ENCODE assay signal across 8 mouse cellular contexts in the genomic region with DNA sequence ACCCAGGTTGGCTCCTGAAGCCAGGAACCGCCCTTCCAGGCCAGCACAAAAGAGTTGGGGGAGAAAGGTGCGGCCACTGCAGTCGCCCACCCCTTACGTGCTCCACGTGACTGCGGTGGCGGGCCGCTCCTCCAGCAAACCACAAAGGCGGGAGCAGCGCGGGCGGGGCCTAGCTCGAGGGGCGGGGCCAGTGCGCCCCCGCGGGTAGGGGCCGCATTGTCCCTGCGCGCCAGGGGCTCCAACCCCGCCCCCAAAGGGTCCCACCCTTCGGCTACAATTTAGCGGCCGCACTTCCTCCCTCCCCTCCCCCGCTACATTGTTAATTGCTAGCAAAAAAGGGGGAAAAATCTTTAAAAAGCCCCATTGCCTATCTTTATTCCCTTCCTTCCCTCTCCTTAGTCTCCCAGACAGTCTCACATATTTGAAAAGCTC. TPM values are rescaled to one million over a fixed set of nuclear protein-coding genes. Genes with fewer than 3 reads are reported as not detected.
DNase-seq lines count a peak whose midpoint lies in the region; ATAC-seq and TF ChIP-seq lines count a peak whose summit lies in the region.

No protein-coding gene starts in this region.

- 0% methylated on average over 25 of the region's 25 CpGs for WGBS in heart, embryonic 14.5 days
- WGBS in liver, postnatal 0 days (ENCODE audit: insufficient replicate concordance) = 2% methylated on average over 23 of the region's 25 CpGs
- 0% methylated on average over 21 of the region's 25 CpGs for WGBS in neural tube, embryonic 14.5 days
- 2% methylated on average over 25 of the region's 25 CpGs for WGBS in thymus, adult 2 months

- H3K9ac ChIP-seq in heart, embryonic 14.5 days (ENCODE audit: low read length) = peak overlapping the region; percentile 98
- H3K9ac ChIP-seq in liver, postnatal 0 days (replicated peaks) = peak overlapping the region; percentile 89
- H3K9ac ChIP-seq in neural tube, embryonic 14.5 days (replicated peaks; ENCODE audit: low read depth, low read length) = peak overlapping the region; percentile 98

- peaks cover 74% of the 10 kb centered on the region for H3K4me1 ChIP-seq in erythroblast, embryonic 14.5 days (ENCODE audit: control insufficient read depth)
- H3K4me1 ChIP-seq in heart, embryonic 14.5 days (ENCODE audit: control insufficient read depth in 2 of 2, insufficient read depth in 2 of 2, low read length in 2 of 2) = peaks cover 16 to 37% of the 10 kb centered on the region in 2 experiments
- H3K4me1 ChIP-seq in liver, postnatal 0 days (ENCODE audit: insufficient read depth) = peaks cover 54% of the 10 kb centered on the region
- H3K4me1 ChIP-seq in neural tube, embryonic 14.5 days (ENCODE audit: control insufficient read depth, insufficient read depth, low read length) = peaks cover 34% of the 10 kb centered on the region
- H3K4me1 ChIP-seq in thymus, adult 2 months (replicated peaks; ENCODE audit: control insufficient read depth, insufficient read depth, low read length) = peaks cover 25% of the 10 kb centered on the region

- H3K4me3 ChIP-seq in erythroblast, embryonic 14.5 days (replicated peaks) = peak overlapping the region; percentile 78
- peak overlapping the region; percentile 80 to 81 for H3K4me3 ChIP-seq in heart, embryonic 14.5 days (ENCODE audit: control insufficient read depth in 1 of 2, insufficient read depth in 1 of 2, low read depth in 1 of 2, low read length in 2 of 2)
- peak overlapping the region; percentile 82 for H3K4me3 ChIP-seq in liver, postnatal 0 days (ENCODE audit: low read depth, low read length)
- peak overlapping the region; percentile 93 for H3K4me3 ChIP-seq in neural tube, embryonic 14.5 days (ENCODE audit: low read depth, low read length)
- peak overlapping the region; percentile 87 for H3K4me3 ChIP-seq in thymus, adult 2 months (ENCODE audit: control insufficient read depth, insufficient read depth, low read length)

- no peak for TF ChIP-seq POLR2A in thymus, adult 2 months (IDR thresholded peaks at IDR 0.05; ENCODE audit: control insufficient read depth, extremely low read depth, insufficient read depth, low read length, poor library complexity)

- peak; percentile 60 for ATAC-seq in heart, embryonic 14.5 days (ENCODE audit: insufficient number of reproducible peaks, insufficient read depth, low FRiP score, low read depth)
- ATAC-seq in liver, postnatal 0 days = no peak
- peak; percentile 18 for ATAC-seq in neural tube, embryonic 14.5 days (ENCODE audit: low read depth)

- peaks cover 55% of the 10 kb centered on the region for H3K36me3 ChIP-seq in erythroblast, embryonic 14.5 days (ENCODE audit: control insufficient read depth)
- peaks cover 49% of the 10 kb centered on the region for H3K36me3 ChIP-seq in heart, embryonic 14.5 days (ENCODE audit: control insufficient read depth, insufficient read depth, low read length)
- H3K36me3 ChIP-seq in liver, postnatal 0 days (replicated peaks; ENCODE audit: insufficient read depth, low read length) = peaks cover 36% of the 10 kb centered on the region
- peaks cover 36% of the 10 kb centered on the region for H3K36me3 ChIP-seq in neural tube, embryonic 14.5 days (ENCODE audit: control insufficient read depth, insufficient read depth, low read length)
- H3K36me3 ChIP-seq in thymus, adult 2 months (ENCODE audit: control insufficient read depth, insufficient read depth, low read length) = peaks cover 39% of the 10 kb centered on the region

- H3K9me3 ChIP-seq in erythroblast, embryonic 14.5 days (ENCODE audit: control insufficient read depth, low read length) = no peaks in the 10 kb centered on the region; the same call in 1 of the 2 replicates
- H3K9me3 ChIP-seq in heart, embryonic 14.5 days (ENCODE audit: control insufficient read depth, low read length) = no peaks in the 10 kb centered on the region
- H3K9me3 ChIP-seq in liver, postnatal 0 days (ENCODE audit: low read length) = no peaks in the 10 kb centered on the region
- no peaks in the 10 kb centered on the region for H3K9me3 ChIP-seq in neural tube, embryonic 14.5 days (ENCODE audit: control insufficient read depth, low read length)

- peak overlapping the region; percentile 97 for H3K27ac ChIP-seq in heart, embryonic 14.5 days (replicated peaks in 1 of 2; ENCODE audit: control insufficient read depth in 1 of 2, insufficient read depth in 1 of 2, low read depth in 2 of 2, low read length in 2 of 2)
- peak overlapping the region; percentile 91 for H3K27ac ChIP-seq in liver, postnatal 0 days (ENCODE audit: low read depth)
- H3K27ac ChIP-seq in neural tube, embryonic 14.5 days (ENCODE audit: low read depth, low read length) = peak overlapping the region; percentile 97
- H3K27ac ChIP-seq in thymus, adult 2 months (ENCODE audit: control insufficient read depth, insufficient read depth, low read length) = peak overlapping the region; percentile 90

- no peak for TF ChIP-seq CTCF in liver, postnatal 0 days (IDR thresholded peaks at IDR 0.05; ENCODE audit: low read depth)
- no peak for TF ChIP-seq CTCF in thymus, adult 2 months (IDR thresholded peaks at IDR 0.05; ENCODE audit: borderline replicate concordance, control insufficient read depth, extremely low read depth, insufficient read depth, low read length, poor library complexity)

- no peak; the same call in 1 of the 2 replicates for TF ChIP-seq EP300 in liver, postnatal 0 days (IDR thresholded peaks at IDR 0.05; ENCODE audit: low read depth)

- H3K4me2 ChIP-seq in heart, embryonic 14.5 days (ENCODE audit: low read length) = peak overlapping the region; percentile 71
- peak overlapping the region; percentile 93 for H3K4me2 ChIP-seq in liver, postnatal 0 days (ENCODE audit: low read depth, low read length)
- H3K4me2 ChIP-seq in neural tube, embryonic 14.5 days (ENCODE audit: low read depth, low read length) = peak overlapping the region; percentile 69

- peak; percentile 85 for DNase-seq in CD4-positive helper T cell, adult 2 months (ENCODE audit: low read depth, low spot score)
- peak; percentile 88 for DNase-seq in brain, adult 2 months (ENCODE audit: low read depth, low spot score)
- peak; percentile 85 to 91 for DNase-seq in kidney, postnatal 25 days
- DNase-seq in liver, postnatal 0 days = peak; percentile 91
- DNase-seq in thymus, adult 2 months = peak; percentile 97

- H3K27me3 ChIP-seq in erythroblast, embryonic 14.5 days (ENCODE audit: control insufficient read depth) = no peaks in the 10 kb centered on the region; the same call in 1 of the 2 replicates
- H3K27me3 ChIP-seq in heart, embryonic 14.5 days (ENCODE audit: control insufficient read depth, insufficient read depth, low read length) = no peaks in the 10 kb centered on the region
- H3K27me3 ChIP-seq in liver, postnatal 0 days (ENCODE audit: insufficient read depth, low read length) = no peaks in the 10 kb centered on the region
- no peaks in the 10 kb centered on the region for H3K27me3 ChIP-seq in neural tube, embryonic 14.5 days (ENCODE audit: control insufficient read depth, insufficient read depth, low read length)
- no peaks in the 10 kb centered on the region for H3K27me3 ChIP-seq in thymus, adult 2 months (ENCODE audit: control insufficient read depth, insufficient read depth, low read length)

RNA-seq across cellular contexts. Expression of a gene that starts 1.1 kb away (rescaled TPM):
- 56.9 and 99.3 TPM in 2 replicates for polyA plus RNA-seq in erythroblast, embryonic 14.5 days (2012)
- polyA plus RNA-seq in heart, embryonic 14.5 days (2014; fragmentation: Nextera tagmentation; extraction: Ambion mirVana) = 673 and 698 TPM in 2 replicates
- polyA plus RNA-seq in liver, postnatal 0 days (2015; fragmentation: Nextera tagmentation; extraction: Ambion mirVana) = 198 and 213 TPM in 2 replicates
- polyA plus RNA-seq in neural tube, embryonic 14.5 days (2014; fragmentation: Nextera tagmentation; extraction: Ambion mirVana) = 1,611 and 1,626 TPM in 2 replicates
- polyA plus RNA-seq in thymus, adult 2 months (2012; rRNA removed) = 1,522 and 2,049 TPM in 2 replicates

RNA-seq across cellular contexts. Expression of a gene that starts 4.3 kb away (rescaled TPM):
- 0.91 and 1.1 TPM in 2 replicates for polyA plus RNA-seq in erythroblast, embryonic 14.5 days (2012)
- 15.3 and 16.1 TPM in 2 replicates for polyA plus RNA-seq in heart, embryonic 14.5 days (2014; fragmentation: Nextera tagmentation; extraction: Ambion mirVana)
- polyA plus RNA-seq in liver, postnatal 0 days (2015; fragmentation: Nextera tagmentation; extraction: Ambion mirVana) = 2.5 and 3.3 TPM in 2 replicates
- polyA plus RNA-seq in neural tube, embryonic 14.5 days (2014; fragmentation: Nextera tagmentation; extraction: Ambion mirVana) = 6.0 and 8.5 TPM in 2 replicates
- 17.4 and 22.4 TPM in 2 replicates for polyA plus RNA-seq in thymus, adult 2 months (2012; rRNA removed)

RNA-seq across cellular contexts. Expression of a gene that starts 14.0 kb away (rescaled TPM):
- 8.2 and 11.6 TPM in 2 replicates for polyA plus RNA-seq in erythroblast, embryonic 14.5 days (2012)
- polyA plus RNA-seq in heart, embryonic 14.5 days (2014; fragmentation: Nextera tagmentation; extraction: Ambion mirVana) = 86.8 and 93.7 TPM in 2 replicates
- 25.9 and 31.3 TPM in 2 replicates for polyA plus RNA-seq in liver, postnatal 0 days (2015; fragmentation: Nextera tagmentation; extraction: Ambion mirVana)
- polyA plus RNA-seq in neural tube, embryonic 14.5 days (2014; fragmentation: Nextera tagmentation; extraction: Ambion mirVana) = 100 and 121 TPM in 2 replicates
- 62.4 and 70.4 TPM in 2 replicates for polyA plus RNA-seq in thymus, adult 2 months (2012; rRNA removed)

RNA-seq across cellular contexts. Expression of a gene that starts 15.5 kb away (rescaled TPM):
- polyA plus RNA-seq in erythroblast, embryonic 14.5 days (2012) = 14.0 and 14.8 TPM in 2 replicates
- 20.8 and 27.3 TPM in 2 replicates for polyA plus RNA-seq in heart, embryonic 14.5 days (2014; fragmentation: Nextera tagmentation; extraction: Ambion mirVana)
- polyA plus RNA-seq in liver, postnatal 0 days (2015; fragmentation: Nextera tagmentation; extraction: Ambion mirVana) = 15.4 and 18.6 TPM in 2 replicates
- 4.2 and 6.9 TPM in 2 replicates for polyA plus RNA-seq in neural tube, embryonic 14.5 days (2014; fragmentation: Nextera tagmentation; extraction: Ambion mirVana)
- polyA plus RNA-seq in thymus, adult 2 months (2012; rRNA removed) = 6.2 and 6.4 TPM in 2 replicates

RNA-seq across cellular contexts. Expression of a gene that starts 24.1 kb away (rescaled TPM):
- polyA plus RNA-seq in erythroblast, embryonic 14.5 days (2012) = 1.7 and 2.8 TPM in 2 replicates
- polyA plus RNA-seq in heart, embryonic 14.5 days (2014; fragmentation: Nextera tagmentation; extraction: Ambion mirVana) = 44.0 and 44.9 TPM in 2 replicates
- polyA plus RNA-seq in liver, postnatal 0 days (2015; fragmentation: Nextera tagmentation; extraction: Ambion mirVana) = 15.5 and 15.8 TPM in 2 replicates
- 15.7 and 16.9 TPM in 2 replicates for polyA plus RNA-seq in neural tube, embryonic 14.5 days (2014; fragmentation: Nextera tagmentation; extraction: Ambion mirVana)
- polyA plus RNA-seq in thymus, adult 2 months (2012; rRNA removed) = 82.8 and 111 TPM in 2 replicates
